Mouse (Mus musculus): ENCODE results near the gene Hdac7. TPM values are rescaled to one million over a fixed set of nuclear protein-coding genes. Genes with fewer than 3 reads are reported as not detected.
A peak's percentile ranks its signal among the peaks of the same experiment; 100 is the strongest.

Hdac7 gene
- polyA plus RNA-seq, 1 experiment from 2014 or later, result 24.1 TPM

DNA sequence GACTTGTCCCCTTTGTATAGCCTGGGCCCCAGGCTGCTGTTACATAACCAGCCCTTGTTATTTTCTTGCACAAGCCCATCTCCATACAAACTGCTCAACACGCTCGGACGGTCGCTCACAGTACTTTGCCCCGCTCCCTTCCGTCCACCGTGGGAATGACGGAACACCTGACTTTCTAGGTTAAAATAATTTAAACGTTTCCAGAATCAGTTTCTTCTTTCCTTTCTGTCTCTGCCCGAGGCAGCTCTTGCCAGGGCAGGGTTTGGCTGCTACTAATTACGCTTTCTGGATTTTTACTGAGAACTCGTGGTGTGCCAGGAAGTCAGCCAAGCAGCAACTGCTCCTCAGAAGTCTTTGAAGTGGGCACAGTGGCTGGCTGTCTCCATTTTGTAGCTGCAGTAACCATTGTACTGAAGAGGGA lies 63.7 kb downstream of the Hdac7 start:
- 65% methylated on average over 12 of the region's 12 CpGs for WGBS
- peaks cover 17% of the 10 kb centered on the region for H3K4me1 ChIP-seq

DNA sequence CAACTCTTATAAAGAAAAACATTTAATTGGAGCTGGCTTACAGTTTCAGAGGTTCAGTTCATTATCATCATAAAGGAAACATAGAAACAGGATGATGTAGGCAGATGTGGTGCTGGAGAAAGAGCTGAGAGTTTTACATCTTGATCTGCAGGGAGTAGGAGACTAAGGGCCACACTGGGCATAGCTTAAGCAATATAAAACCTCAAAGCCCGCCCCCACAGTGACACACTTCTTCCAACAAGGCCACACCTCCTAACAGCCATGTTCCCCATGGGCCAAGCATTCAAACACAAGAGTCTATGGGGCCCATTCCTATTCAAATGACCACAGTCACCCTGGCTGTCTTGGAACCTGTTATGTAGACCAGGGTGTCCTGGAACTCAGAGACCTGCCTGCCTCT lies 64.7 kb downstream of the Hdac7 start:
- Histone ChIP-seq H3K27ac (no peak overlapping the region), H3K4me2 (no peak overlapping the region), H3K9me3 (no peaks in the 10 kb centered on the region), H3K27me3 (peaks cover 38% of the 10 kb centered on the region), H3K9ac (no peak overlapping the region), H3K36me3 (replicated peaks) (no peaks in the 10 kb centered on the region), H3K4me3 (replicated peaks) (no peak overlapping the region), H3K4me1 (peaks cover 12% of the 10 kb centered on the region)
- 90% methylated on average over 1 of the region's 1 CpGs for WGBS
- no peak for ATAC-seq (ENCODE audit: low FRiP score)

More for the DNA sequence above, 63.7 kb downstream of the Hdac7 start:
- ATAC-seq (ENCODE audit: low FRiP score), result no peak
- Histone ChIP-seq H3K4me3 (replicated peaks) (no peak overlapping the region), H3K27ac (no peak overlapping the region), H3K9ac (no peak overlapping the region), H3K4me2 (no peak overlapping the region), H3K9me3 (no peaks in the 10 kb centered on the region), H3K27me3 (peaks cover 30% of the 10 kb centered on the region), H3K36me3 (replicated peaks) (no peaks in the 10 kb centered on the region)

DNA sequence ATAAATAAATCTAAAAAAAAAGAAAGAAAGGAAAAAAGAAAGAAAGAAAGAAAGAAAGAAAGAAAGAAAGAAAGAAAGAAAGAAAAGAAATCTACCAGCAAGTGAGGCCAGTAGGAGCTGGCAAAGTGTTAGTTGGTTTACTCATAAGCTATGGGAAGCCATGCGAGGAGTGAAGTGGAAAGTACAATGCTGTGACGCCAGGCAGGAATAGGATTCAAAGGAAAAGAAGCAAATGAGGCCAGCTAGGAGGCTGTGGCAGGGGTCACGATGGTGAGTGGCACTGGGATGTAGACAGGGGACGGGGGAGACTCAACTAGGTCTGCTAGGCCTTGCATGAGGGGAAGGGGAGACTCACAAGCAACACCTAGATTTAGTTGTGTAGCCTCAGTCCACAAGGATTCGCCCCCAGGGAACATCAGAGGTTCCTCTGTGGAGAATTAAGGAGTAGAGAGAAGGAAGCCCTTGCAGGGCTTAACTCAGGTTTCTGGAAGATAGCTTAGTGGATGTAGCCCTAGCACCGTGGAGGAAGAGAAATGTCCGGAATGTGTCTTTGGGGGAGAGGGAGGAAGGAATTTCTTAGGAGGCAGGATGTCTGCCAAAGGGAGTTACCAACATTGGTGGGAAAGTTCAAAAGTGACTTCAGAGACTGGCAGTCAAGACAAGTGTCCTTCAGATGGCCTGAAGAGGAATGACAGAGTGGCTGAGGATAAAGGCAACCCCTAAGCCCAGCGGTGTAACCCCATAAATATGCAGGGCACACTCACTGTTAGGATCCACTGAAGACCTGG lies 65.8 kb downstream of the Hdac7 start, which contains the start of gene Slc48a1:
Slc48a1 (plus strand) TSS at position 210 of the 788 bp plus-strand sequence.
- ATAC-seq (ENCODE audit: low FRiP score), result no peak
- Histone ChIP-seq H3K9me3 (no peaks in the 10 kb centered on the region), H3K36me3 (replicated peaks) (no peaks in the 10 kb centered on the region), H3K9ac (no peak within 1 kb of the TSS), H3K27me3 (peaks cover 43% of the 10 kb centered on the region), H3K4me3 (replicated peaks) (no peak within 1 kb of the TSS), H3K4me1 (peaks cover 17% of the 10 kb centered on the region), H3K27ac (no peak within 1 kb of the TSS), H3K4me2 (no peak within 1 kb of the TSS)
- 85% methylated on average over 8 of the region's 8 CpGs for WGBS

DNA sequence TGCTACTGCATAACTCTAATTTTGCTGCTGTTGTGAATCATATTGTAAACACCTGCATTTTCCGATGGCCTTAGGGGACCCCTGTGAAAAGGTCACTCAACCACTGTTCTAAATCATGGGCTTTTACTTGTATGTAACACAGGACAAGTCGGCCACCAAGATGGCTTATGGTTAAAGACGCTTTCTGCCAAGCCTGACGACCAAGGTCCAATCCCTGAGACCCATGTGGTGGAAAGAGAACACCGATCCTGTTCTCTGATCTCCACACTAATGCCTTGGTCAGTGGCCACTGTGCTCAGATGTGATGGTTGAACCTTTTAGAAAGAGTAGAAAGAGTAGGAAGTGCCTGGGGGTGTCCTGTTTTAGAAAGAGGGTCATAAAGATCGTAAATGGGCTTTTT lies 67.4 kb downstream of the Hdac7 start:
- no peaks in the 10 kb centered on the region for H3K9me3 ChIP-seq
- ATAC-seq (ENCODE audit: low FRiP score), result no peak
- WGBS, result 91% methylated on average over 6 of the region's 6 CpGs

DNA sequence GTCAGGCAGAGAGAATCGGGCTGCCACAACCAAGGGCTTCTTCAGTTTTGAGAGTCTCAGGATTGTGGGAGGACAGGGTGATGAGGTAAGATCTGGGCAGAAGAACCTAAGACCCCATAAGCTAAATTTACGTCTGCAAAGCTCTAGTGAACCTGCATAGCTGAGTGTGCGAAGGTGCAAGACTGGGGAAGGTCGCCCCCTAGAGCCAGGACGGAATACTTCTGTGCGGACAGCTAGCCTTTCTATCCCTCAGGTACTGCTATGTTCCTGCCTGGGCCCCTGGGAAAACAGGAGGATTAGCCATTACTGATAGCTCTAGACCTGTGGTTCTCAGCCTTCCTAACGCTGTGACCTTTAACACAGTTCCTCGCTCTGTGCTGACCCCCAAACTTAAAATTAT lies 67.8 kb downstream of the Hdac7 start:
- Histone ChIP-seq H3K4me2 (no peak overlapping the region), H3K27me3 (peaks cover 35% of the 10 kb centered on the region), H3K9ac (no peak overlapping the region), H3K36me3 (replicated peaks) (no peaks in the 10 kb centered on the region), H3K9me3 (no peaks in the 10 kb centered on the region), H3K4me1 (peaks cover 10% of the 10 kb centered on the region), H3K4me3 (replicated peaks) (no peak overlapping the region), H3K27ac (no peak overlapping the region)
- 0 out of 2 replicates have a peak, but pooled peaks have one; percentile 44 for ATAC-seq (ENCODE audit: low FRiP score)
- WGBS, result 9% methylated on average over 8 of the region's 8 CpGs

More for the DNA sequence above, 67.4 kb downstream of the Hdac7 start:
- H3K27ac ChIP-seq, result no peak overlapping the region
- peaks cover 39% of the 10 kb centered on the region for H3K27me3 ChIP-seq
- no peak overlapping the region for H3K9ac ChIP-seq
- no peak overlapping the region for H3K4me3 ChIP-seq (replicated peaks)
- H3K4me2 ChIP-seq, result no peak overlapping the region
- no peaks in the 10 kb centered on the region for H3K36me3 ChIP-seq (replicated peaks)
- peaks cover 13% of the 10 kb centered on the region for H3K4me1 ChIP-seq

DNA sequence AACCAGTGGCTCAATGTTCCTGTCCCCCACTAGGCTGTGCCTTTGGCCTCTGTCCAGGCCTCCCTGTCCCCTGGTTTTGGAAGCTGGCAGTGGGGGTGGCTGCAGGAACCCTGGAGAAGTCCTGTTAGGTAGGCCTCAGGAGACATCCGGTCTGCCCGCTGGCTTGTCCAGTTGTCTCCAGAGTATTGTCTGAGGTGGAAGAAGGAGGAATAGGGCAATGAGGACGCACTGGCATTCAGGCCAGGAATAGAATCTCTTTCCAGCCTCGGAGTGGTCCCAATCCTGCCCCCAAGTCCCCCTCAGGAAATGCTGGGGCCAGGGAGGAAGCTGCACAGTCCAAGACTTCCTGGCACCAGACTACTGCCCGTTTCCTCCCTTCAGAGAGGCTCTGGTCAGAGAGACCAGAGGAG lies 70.3 kb downstream of the Hdac7 start:
- Histone ChIP-seq H3K27me3 (peaks cover 53% of the 10 kb centered on the region), H3K4me3 (replicated peaks) (no peak overlapping the region), H3K36me3 (replicated peaks) (no peaks in the 10 kb centered on the region), H3K4me1 (peaks cover 10% of the 10 kb centered on the region), H3K27ac (no peak overlapping the region; the same call in 1 of the 2 replicates), H3K4me2 (no peak overlapping the region), H3K9ac (no peak overlapping the region), H3K9me3 (no peaks in the 10 kb centered on the region)
- 70% methylated on average over 5 of the region's 5 CpGs for WGBS
- ATAC-seq (ENCODE audit: low FRiP score), result no peak

DNA sequence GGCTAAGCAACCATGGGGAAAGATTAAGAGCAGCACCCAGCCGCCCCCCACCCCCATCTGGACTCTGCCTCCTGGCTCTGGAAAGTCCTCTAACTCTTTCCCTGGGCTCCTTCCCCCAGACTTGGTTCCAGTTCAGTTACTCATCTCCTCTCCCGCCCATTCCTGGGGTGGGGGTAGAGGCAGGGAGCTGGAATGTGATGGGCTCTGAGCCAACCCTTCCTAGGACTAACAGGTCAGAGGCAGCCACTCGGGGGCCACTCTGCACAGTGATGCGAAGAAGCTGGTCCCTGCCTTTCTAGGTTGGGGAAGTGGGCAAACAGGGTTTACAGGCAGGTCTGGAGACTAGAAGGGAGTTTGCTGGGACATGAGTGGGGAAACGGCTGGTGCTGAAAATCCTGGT lies 71.2 kb downstream of the Hdac7 start:
- peak overlapping the region; percentile 61; the same call in 1 of the 2 replicates for H3K27ac ChIP-seq
- H3K4me1 ChIP-seq, result peaks cover 14% of the 10 kb centered on the region
- peaks cover 62% of the 10 kb centered on the region for H3K27me3 ChIP-seq
- 35% methylated on average over 5 of the region's 5 CpGs for WGBS
- H3K4me2 ChIP-seq, result no peak overlapping the region
- no peak for ATAC-seq (ENCODE audit: low FRiP score)
- H3K36me3 ChIP-seq (replicated peaks), result no peaks in the 10 kb centered on the region
- no peak overlapping the region for H3K4me3 ChIP-seq (replicated peaks)
- no peaks in the 10 kb centered on the region for H3K9me3 ChIP-seq
- H3K9ac ChIP-seq, result no peak overlapping the region

DNA sequence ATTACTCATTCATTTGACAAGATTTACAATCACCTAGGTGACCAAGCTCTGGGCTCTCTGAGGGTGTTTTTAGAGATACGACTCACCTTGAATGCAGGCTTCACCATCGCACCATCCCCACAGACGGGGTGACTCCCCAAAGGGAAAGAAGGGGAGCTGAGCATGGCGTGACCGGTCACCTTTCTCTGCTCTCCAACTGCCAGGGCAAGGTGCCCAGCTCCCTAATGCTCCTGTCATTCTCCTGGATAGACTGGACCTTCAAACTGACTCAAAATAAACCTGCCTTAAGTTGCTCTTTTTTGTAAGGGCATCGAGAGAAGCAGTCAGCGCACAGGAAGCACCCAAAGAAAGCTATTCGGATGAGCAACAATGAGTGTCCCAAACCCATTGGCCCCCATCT lies 74.0 kb downstream of the Hdac7 start:
- no peak overlapping the region for H3K4me2 ChIP-seq
- peaks cover 41% of the 10 kb centered on the region for H3K4me1 ChIP-seq
- H3K9ac ChIP-seq, result no peak overlapping the region
- H3K36me3 ChIP-seq (replicated peaks), result no peaks in the 10 kb centered on the region
- H3K9me3 ChIP-seq, result no peaks in the 10 kb centered on the region
- WGBS, result 71% methylated on average over 8 of the region's 8 CpGs
- ATAC-seq (ENCODE audit: low FRiP score), result no peak
- no peak overlapping the region for H3K27ac ChIP-seq
- H3K27me3 ChIP-seq, result peaks cover 80% of the 10 kb centered on the region
- H3K4me3 ChIP-seq (replicated peaks), result no peak overlapping the region

DNA sequence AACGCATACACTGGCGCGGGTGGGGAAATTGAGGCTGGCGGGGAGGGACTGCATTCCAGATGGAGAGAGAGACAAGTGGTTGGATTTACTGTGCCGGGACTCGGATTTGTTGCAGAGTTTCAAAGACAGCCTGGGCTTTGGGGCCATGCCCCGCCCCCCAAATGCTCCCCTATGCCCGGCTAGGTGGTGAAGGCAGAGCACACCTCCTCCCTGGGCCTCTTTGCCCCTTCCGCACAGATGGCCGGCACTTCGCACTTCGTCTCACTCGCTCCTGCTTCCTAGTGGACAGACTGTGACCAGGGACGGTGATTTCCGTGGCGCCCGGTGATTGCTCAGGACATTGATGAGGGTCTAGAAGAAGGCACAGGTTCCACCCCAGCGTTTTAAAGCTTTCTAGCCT lies 76.1 kb downstream of the Hdac7 start:
- H3K27ac ChIP-seq, result 0 out of 2 replicates have a peak overlapping the region, but pooled peaks have one; percentile 2
- no peaks in the 10 kb centered on the region for H3K36me3 ChIP-seq (replicated peaks)
- H3K4me2 ChIP-seq, result peak overlapping the region; percentile 95
- H3K9me3 ChIP-seq, result no peaks in the 10 kb centered on the region
- peak; percentile 42; the same call in 1 of the 2 replicates for ATAC-seq (ENCODE audit: low FRiP score)
- WGBS, result under 1% methylated on average over 18 of the region's 18 CpGs
- H3K27me3 ChIP-seq, result peaks cover 81% of the 10 kb centered on the region
- peaks cover 37% of the 10 kb centered on the region for H3K4me1 ChIP-seq
- peak overlapping the region; percentile 51 for H3K9ac ChIP-seq
- peak overlapping the region; percentile 47 for H3K4me3 ChIP-seq (replicated peaks)

DNA sequence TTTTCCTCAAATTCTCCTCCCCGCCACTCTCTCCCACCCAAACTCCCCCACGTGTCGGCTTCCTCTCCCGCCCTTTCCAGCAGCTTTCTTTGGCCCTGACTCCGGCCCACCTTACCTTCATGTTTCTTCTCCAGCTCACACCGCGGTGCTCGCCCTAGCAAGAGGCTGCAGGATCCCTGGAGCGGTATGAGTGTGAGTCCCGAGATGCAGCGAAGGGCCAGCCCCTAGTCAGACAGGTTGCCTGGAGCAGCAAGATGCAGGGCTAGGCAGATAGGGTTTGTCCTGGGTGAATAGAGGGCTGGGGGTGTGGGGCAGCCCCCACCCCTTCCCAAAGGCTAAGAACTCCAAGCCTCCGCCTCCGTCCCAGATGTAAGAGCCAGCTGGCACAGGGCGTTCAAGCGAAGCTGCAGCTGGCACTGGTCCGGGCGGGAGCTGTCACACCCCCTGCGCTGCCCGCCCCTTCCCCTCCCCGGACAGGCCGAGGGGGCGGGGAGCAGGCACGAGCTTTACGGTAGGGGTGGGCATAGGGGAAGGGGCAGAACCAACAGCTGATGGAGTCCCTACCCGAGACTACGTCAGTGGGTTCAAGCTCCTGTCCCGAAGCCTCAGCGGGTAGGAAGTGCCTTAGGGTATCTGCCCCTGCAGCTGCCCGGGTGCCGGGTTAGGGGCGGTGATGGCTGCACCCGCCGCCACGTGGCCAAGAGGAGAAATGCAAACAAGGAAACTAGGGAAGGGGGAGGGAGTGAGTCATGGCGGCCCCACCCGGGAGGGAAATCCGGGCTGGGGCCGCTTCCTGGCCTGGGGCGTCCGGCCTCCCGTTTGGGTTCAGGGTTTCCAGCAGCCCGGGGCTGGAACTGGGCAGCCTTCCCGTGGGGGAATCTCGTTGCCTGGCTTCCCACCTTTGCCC lies 76.8 kb downstream of the Hdac7 start, which contains the start of gene Rapgef3:
Rapgef3 (minus strand) TSS at position 693 of the 907 bp plus-strand sequence.
- Histone ChIP-seq H3K9ac (peak within 1 kb of the TSS; percentile 51), H3K4me3 (replicated peaks) (peak within 1 kb of the TSS; percentile 47), H3K36me3 (replicated peaks) (no peaks in the 10 kb centered on the region), H3K4me2 (peak within 1 kb of the TSS; percentile 95), H3K27ac (0 out of 2 replicates have a peak within 1 kb of the TSS, but pooled peaks have one; percentile 2), H3K9me3 (no peaks in the 10 kb centered on the region), H3K27me3 (peaks cover 79% of the 10 kb centered on the region), H3K4me1 (peaks cover 35% of the 10 kb centered on the region)
- under 1% methylated on average over 44 of the region's 44 CpGs for WGBS
- peak; percentile 80 for ATAC-seq (ENCODE audit: low FRiP score)

DNA sequence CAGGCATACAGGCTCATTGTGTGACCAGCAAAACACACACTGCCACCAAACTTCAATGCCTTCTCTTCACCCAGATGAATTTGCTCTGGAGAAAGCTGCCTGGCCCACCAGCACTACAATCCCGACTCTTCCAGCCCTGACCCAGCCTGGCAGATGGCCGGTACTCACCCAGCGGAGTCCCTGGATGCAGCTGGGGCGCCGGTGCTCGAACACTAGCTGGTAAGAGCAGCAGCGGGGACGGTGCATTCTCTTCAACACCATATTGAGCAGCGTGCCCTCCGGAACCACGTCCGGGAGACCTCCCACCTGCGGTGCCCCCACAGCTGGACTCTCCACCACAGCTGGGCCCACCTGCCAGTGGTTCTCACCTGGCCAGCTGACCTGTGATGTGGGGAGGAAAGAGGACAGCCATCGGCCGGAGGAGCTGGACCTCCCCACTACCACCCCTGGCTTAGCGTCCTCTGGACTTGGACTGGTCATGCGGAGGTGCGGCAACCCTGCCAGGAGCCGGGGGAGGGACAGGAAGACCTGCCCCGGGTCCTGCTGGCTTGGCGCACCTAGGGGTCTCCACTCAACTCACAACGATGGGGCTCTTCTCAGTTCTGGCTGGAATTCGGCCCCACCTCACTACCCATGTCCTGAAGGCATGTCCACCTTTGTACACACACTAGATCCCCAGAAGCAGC lies 77.6 kb downstream of the Hdac7 start:
- peaks cover 81% of the 10 kb centered on the region for H3K27me3 ChIP-seq
- peak overlapping the region; percentile 47 for H3K4me3 ChIP-seq (replicated peaks)
- H3K36me3 ChIP-seq (replicated peaks), result no peaks in the 10 kb centered on the region
- peaks cover 35% of the 10 kb centered on the region for H3K4me1 ChIP-seq
- no peaks in the 10 kb centered on the region for H3K9me3 ChIP-seq
- 0 out of 2 replicates have a peak overlapping the region, but pooled peaks have one; percentile 8 for H3K27ac ChIP-seq
- ATAC-seq (ENCODE audit: low FRiP score), result peak; percentile 8; the same call in 1 of the 2 replicates
- peak overlapping the region; percentile 14; the same call in 1 of the 2 replicates for H3K9ac ChIP-seq
- peak overlapping the region; percentile 95 for H3K4me2 ChIP-seq
- 5% methylated on average over 23 of the region's 23 CpGs for WGBS
